Comparison of ENCODE assay signal across 14 mouse cellular contexts in genomic region chr7:118350840-118351239, GRCm38 (mm10).
DNase-seq lines count a peak whose midpoint lies in the region.
"Had no signal": no experiment of that assay in that cellular context is flagged by ENCODE, and none has a peak within 500 bp of the region (broad histone marks: within the 10 kb centered on the region; RNA-seq: fewer than 3 reads in every experiment).

No protein-coding gene starts in this region.

- DNase-seq in cerebellum, adult 11 months, result peak; percentile 10
- no peak for DNase-seq in cerebellum, postnatal 14 days
- DNase-seq in 416B (ENCODE audit: low read depth), result peak; percentile 16
- peak; percentile 44 to 46 for DNase-seq in cerebellum, adult 18-20 months
- peak; percentile 40 for DNase-seq in cerebellum, adult 9-11 months
- no peak for DNase-seq in frontal cortex, postnatal 36 days (ENCODE audit: low spot score in 2 of 2)
- DNase-seq in right cerebral cortex, postnatal 36 days (ENCODE audit: low spot score in 2 of 2), result no peak
- DNase-seq in thymus, postnatal 4 days, result no peak
- DNase-seq: adrenal gland, adult 2 months; adrenal gland, postnatal 25 days; gastrocnemius, postnatal 14 days; heart, postnatal 36 days; kidney, adult 11 months; kidney, adult 9 months had no signal

Comparison
In these comparisons a context has a peak if more than half of its experiments do, and no peak if none do; other contexts are left out.
1. DNase-seq: peak in cerebellum, adult 11 months (single experiment), 416B (single experiment), cerebellum, adult 18-20 months (2 of 2) and cerebellum, adult 9-11 months (single experiment); none in cerebellum, postnatal 14 days (0 of 2), frontal cortex, postnatal 36 days (0 of 2), right cerebral cortex, postnatal 36 days (0 of 2) and thymus, postnatal 4 days (single experiment).